Mouse (Mus musculus) embryo, embryonic 10.5 days (tissue): ENCODE measurements around the gene Ccdc18.
"Not testable (repeated sequence)": the region's sequence is repeated elsewhere in the genome, so short reads cannot be mapped to it uniquely, and the experiment has no call there.

ENCODE experiments used
- DNase-seq: peaks from one replicate; pipeline ENCODE4 v3.0.0-alpha.2; 2015; ENCODE audit warnings: low spot score

Gene Ccdc18

GRCm38 (mm10) chr5:108132441-108133243, at the start of gene Ccdc18, which contains the start of gene Tmed5:
Ccdc18 (plus strand) TSS chr5:108132875.
Tmed5 (minus strand) TSS chr5:108132620.
- DNase-seq, result peak; percentile 98

DNA sequence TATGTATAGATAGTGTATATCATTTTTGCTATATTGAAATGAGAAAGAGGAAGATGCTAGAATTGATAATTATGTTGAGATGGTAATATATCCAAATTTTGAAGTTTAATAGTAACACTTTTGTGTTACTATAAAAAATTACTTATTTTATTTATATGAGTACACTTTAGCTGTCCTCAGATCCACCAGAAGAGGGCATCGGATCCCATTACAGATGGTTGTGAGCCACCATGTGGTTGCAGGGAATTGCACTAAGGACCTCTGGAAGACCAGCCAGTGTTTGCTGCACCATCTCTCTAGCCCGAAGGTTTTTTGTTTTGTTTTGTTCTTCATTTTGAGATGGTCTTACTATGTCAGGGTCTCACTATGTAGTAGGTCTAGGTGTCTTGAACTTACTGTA, 47.2 kb upstream of the Ccdc18 start:
- DNase-seq, result no peak

DNA sequence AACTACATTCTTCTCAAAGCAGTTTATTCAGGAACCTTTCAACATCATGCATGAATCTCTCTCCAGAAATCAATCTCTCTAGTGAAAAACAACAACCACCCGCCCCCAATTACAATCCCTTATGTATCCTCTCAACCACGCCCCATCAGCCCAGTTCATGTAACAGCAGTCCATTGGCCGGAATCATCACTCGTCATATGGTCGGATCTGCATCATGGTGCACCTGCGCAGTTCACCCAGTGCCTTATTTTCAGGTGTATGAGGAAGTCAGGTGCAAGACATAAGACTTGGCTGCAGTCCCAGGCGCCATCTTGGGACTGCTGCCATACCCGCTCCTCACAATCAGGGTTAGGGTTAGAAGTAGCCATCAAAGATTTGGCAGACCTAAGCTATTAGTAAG, 39.9 kb upstream of the Ccdc18 start:
- DNase-seq, result not testable (repeated sequence)

GRCm38 (mm10) chr5:108097676-108098075, 35.0 kb upstream of the Ccdc18 start:
- no peak for DNase-seq

DNA sequence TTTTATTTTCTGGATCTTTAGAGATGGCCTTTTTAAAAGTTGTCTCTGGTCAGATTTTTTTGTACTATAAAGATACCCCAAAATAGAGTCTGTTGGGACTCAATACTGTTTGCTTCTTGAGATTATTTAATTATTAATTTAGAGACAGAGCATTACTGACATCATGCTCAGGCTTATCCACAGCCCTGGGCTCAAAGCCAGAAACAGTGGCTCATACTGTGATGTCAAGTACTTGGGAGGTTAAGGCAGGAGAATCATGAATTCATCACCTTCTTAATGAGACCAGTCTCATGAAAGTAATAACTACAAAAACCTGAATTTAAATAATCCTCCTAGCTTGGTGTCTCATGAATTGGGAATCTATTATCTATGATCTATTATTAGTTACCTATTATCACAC, 32.5 kb upstream of the Ccdc18 start:
- DNase-seq, result no peak

DNA sequence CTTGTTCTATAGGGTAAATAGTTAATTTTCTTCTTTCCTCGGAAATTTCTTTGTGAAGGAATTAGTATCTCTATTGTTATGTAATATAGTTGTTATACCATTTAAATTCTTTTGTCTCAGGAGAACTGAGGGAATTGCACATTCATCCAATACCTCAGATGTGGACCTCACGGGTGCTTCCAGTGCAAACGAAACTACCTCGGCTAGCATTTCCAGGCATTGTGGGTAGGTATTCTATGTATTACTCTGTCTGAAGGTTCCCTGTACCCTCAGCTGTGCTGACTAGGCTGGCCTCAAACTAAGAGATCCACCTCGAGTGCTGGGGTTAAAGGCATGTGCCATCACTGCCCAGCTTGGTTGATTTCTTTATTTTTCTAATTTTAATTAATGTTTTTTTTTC, 28.4 kb upstream of the Ccdc18 start:
- no peak for DNase-seq

DNA sequence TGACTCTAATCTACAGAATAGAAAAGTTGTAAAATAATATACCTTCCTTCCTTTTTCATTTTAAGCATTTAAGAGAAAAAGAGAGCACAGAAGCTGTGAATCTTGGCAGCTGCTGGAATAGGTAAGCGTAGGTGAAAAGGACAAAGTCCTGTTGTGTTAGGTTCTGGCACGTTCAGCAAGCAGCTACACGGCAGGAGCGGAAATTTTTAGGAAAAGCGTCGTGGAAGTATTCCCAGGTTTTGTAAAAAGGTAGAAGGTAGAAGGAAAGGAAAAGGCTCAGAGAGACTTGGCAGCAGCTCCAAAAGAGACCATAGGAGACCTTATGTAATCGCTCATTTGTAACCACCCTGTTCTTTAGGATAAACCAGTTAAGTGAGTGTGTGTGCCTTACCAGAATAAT, 23.3 kb upstream of the Ccdc18 start:
- no peak for DNase-seq

GRCm38 (mm10) chr5:108117693-108118092, 15.0 kb upstream of the Ccdc18 start:
- no peak for DNase-seq

DNA sequence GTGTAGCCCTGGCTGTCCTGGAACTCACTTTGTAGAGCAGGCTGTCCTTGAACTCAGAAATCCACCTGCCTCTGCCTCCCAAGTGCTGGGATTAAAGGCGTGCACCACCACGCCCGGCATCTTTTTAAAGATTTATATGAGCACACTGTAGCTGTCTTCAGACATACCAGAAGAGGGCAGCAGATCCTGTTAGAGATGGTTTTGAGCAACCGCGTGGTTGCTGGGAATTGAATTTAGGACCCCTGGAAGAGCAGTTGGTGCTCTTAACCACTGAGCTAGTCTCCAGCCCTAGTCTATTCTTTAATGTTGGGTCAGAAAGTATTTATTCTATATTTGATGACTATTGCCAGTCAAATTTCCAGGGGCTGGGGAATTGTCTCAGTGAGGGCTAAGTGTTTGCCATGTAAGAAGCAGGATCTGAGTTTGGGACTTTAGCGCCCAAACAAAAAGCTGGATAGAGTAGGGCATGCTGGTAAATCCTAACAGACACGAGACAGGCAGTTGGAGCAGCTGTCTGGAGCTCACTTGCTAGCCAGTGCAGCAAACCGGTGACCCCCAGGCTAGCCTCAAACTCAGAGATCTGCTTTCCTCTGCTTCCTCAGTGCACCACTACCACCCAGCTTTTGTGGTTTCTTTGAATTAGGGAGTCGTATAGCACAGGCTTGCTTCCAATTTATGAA, 12.3 kb upstream of the Ccdc18 start:
- DNase-seq, result no peak

DNA sequence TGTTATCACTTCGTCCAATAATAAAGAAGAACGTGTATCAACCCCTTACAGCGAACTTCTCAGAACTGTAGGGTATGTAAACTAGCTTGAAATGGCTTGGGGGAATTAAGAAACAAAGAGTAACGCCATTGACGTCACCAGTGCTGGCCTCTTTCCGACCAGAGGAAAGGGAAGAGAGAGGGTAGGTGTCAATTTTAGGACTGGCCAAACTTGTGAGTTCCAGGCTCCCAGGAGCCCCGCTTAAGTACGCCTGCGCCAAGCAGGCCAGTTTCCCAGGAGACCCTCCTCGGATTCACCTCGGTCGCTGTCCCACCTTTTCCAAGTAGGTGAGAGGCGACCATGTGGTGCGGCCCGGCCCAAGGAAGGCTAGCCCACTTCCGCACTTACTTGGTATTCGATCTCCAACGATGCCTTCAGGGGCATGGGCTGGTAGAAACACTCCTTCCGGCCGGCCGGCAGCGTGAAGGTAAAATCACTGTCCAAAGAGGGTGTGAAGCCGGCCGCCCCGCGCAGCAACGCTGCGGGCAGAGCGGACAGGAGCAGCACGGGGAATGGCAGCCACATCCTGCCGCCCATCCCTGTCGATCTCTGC, 730 bp upstream of the Ccdc18 start:
- DNase-seq, result peak; percentile 68

DNA sequence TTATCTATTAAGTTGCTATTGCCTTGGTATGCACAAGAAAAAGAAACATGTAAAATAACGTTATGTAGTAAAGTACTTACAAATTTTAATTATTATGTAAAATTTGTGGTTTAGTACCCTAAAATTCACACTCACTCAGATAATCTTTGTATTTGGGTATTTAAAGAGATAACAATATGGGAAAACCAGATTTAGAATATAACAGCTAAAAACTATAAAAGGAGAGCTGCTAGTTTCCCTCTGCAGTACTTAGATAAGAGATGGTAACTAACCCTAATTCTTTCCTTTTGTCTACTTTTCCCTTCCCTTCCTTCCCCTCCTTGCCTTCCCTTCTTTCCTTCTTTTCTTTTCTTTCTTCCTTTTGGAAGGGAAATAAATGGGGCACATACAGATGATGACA, 19.9 kb downstream of the Ccdc18 start:
- DNase-seq, result no peak

DNA sequence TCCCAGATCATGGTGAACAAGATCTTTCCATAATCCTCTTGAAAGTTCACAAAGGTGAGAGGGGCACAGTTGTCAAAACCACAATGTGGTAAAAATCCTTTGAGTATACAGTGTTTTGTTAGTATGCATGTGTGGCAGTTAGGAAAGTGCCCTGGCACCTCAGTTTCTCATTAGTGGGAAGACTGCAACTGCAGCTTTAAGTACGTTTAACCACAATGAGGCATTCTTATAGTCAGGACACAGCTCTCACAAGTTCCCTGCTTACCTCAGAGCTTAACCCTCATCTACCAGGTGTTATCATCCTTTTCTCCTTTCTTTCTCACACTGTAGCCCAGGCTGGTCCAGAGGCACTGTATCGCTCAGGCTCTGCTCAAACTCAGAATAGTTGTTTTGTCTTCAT, 28.1 kb downstream of the Ccdc18 start:
- no peak for DNase-seq

DNA sequence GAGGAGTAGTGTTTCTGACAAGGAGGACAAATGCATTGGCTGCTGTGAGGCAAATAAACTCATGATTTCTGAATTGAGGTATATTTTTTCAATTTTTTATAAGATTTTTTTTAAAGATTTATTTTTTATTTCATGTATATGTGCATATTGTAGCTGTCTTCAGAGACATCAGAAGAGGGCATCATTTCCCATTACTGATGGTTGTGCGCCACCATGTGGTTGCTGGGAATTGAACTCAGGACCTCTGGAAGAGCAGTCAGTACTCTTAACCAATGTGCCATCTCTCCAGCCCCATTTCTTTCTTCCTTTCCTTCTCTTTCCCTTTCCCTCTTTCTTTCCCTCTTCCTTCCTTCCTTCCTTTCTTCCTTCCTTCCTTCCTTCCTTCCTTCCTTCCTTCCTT, 31.0 kb downstream of the Ccdc18 start:
- peak; percentile 51 for DNase-seq

GRCm38 (mm10) chr5:108184050-108184449, 51.4 kb downstream of the Ccdc18 start:
- no peak for DNase-seq

DNA sequence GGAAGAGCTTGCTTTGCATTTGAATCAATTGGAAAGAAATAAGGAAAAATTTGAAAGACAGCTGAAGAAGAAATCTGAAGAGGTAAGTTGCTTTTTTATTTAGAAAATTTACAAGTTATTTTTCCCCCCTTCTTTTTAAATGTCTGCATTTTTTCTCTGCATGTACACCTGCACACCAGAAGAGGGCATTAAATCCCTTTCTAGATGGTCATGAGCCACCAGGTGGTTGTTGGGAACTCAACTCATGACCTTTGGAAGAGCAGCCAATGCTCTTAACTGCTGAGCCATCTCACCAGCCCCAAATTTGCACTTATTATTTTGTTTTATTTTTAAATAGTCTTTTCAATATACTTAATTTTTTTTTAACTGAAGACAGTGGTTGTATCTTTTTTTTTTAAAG, 56.3 kb downstream of the Ccdc18 start:
- DNase-seq, result no peak

DNA sequence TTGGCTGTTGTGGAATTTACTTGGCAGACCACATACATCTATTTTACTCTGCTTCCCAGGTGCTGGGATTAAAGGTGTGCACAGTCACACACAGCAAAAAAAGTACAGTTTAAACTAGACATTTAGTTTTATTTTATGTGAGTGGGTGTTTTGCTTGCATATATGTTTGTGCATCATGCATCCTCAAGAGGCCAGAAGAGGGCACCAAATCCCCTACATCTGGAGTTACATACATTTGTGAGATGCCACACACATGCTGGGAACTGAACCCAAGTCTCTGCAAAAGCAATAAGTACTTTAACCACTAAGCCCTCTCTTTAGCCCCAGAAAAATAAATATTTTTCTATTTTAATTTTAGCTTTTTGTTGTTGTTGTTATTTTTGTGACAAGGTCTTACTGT, 73.3 kb downstream of the Ccdc18 start:
- peak; percentile 9 for DNase-seq

DNA sequence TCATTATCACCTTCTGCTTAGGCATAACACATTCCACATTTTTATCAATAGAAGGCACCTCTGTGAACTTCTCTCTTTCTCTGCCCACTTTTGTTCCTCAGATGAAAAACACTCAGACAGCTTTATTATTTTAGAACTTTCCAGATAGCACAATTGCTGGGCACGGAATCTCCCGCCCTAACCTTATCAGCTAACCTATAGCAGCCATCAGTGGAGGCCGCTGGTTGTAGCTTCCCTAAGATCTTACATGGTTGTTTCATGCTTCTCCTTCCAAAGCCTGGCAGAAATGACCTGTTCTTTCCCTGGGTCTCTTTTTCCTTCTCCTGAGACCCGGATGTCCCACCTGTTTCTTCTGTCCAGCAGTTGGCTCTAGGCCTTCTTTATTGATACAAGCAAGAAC, 78.8 kb downstream of the Ccdc18 start:
- no peak for DNase-seq

DNA sequence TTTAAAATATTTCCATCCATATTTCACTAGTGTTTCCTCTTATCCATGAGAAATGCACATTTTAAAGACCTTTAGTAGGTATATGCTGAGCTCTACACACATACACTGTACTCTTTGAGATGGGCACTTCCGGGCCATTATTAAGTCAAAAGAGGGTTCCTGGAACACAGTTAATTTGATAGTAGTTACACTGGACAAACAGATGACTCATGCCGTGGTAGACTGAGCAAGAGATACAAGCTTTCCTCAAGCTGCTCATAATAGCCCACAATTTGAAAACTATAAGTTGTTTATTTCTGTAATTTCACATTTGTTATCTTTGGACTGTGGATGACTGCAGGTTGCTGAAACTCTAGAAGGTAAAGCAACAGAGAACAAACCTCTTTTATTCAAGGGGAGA, 82.3 kb downstream of the Ccdc18 start:
- no peak for DNase-seq

DNA sequence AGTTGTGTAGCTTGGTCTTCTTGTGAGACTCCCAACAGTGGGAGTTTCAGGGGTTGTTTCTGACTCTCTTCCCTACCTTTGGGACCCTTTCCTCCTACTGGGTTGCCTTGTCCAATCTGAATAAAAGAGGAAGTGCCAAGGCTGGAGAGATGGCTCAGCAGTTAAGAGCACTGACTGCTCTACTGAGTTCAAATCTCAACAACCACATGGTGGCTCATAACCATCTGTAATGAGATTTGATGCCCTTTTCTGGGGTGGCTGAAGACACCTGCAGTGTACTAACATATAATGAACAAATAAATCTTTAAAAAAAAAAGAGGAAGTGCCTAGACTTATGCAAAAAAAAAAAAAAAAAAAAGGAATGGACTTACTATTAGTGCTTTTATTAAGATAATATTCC, 91.4 kb downstream of the Ccdc18 start:
- DNase-seq, result no peak

DNA sequence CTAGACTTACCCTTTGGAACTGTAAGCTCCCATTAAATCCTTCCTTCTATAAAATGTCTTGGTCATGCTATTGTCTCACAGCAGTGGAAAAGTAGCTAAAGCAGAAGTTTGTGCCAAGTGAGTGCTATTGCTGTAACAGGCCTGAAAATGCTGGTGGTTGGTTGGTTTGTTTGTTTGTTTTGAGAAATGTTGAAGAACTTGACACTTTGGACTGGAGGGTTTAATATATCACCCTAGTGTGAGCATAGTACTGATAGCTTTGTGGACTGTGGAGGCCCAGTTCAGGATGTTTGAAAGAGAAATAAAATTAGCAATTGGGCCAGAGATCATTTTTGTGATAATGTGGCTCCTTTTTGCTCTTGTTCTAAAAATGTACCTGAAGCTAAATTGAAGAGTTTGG, 93.5 kb downstream of the Ccdc18 start:
- no peak for DNase-seq

DNA sequence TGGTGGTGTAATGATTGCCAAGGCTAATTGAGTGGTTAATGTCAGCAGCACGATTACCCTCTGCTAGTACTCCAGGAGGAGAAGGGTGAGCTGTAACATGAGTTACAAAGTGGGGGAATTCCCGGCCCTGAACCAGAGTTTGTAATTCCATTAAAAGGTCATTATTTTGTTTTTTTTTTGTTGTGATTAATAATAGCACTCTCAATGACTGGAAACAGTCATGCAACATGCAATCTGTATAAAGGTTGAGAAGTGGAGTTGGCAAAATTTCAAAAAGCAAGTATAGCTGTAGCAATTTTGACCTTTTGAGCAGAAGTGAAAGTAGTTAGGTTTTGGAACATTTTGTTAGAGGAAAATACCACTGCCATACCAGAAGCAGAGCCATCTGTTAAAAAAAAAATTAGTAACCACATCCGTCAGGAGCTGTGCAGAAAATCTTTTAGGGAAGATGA, 113.7 kb downstream of the Ccdc18 start:
- DNase-seq, result no peak

DNA sequence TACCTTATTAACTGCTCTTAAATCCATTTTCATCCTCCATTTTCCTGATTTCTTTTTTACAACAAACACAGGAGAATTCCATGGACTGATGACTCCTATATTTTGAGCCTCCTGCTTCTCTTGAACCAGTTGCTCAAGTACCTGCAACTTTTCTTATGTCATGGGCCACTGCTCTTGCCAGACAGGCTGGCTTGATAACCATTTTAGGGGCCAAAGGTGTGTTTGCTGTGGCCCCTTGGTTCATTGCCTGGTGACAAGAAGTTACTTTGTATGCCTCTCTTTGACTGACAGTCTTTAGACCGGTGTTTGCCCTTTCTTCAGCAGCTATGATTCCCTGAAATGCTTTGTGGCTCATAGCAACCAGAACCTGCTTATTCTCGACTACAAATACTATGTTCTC, 117.4 kb downstream of the Ccdc18 start:
- no peak for DNase-seq

- DNase-seq, result no peak
These were observed 122.6 kb downstream of the Ccdc18 start for GRCm38 (mm10) chr5:108255259-108255658.
